In the genomic region with DNA sequence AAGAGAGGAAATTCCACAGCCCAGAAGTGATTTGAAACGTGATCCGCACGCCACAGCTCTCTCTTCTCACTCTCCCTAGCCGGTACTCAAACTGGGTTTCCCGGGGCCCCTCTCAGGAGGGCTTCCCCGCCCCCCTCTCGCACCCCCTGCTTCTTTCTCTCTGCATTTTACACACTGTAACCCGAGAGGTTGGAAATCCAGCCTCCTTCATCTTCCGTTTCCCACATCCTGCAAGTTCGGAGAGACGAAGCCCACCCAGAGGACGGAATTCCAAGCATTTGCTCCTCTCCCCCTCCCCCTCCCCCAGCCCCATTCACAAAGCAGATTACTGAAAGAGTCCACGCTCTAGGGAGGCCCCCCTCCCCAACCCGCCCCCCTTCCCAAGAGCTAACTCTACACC, we compare ENCODE assay signal across 8 mouse cellular contexts. TPM values are rescaled to one million over a fixed set of nuclear protein-coding genes. Genes with fewer than 3 reads are reported as not detected.
A peak's percentile ranks its signal among the peaks of the same experiment; 100 is the strongest.
DNase-seq lines count a peak whose midpoint lies in the region; ATAC-seq and TF ChIP-seq lines count a peak whose summit lies in the region.

No protein-coding gene starts in this region.

- H3K36me3 ChIP-seq in forebrain, embryonic 14.5 days (ENCODE audit: control insufficient read depth, insufficient read depth, low read length), result no peaks in the 10 kb centered on the region
- no peaks in the 10 kb centered on the region for H3K36me3 ChIP-seq in liver, embryonic 12.5 days
- H3K36me3 ChIP-seq in stomach, embryonic 16.5 days (ENCODE audit: control insufficient read depth, insufficient read depth, low read length), result no peaks in the 10 kb centered on the region
- no peaks in the 10 kb centered on the region for H3K36me3 ChIP-seq in thymus, adult 2 months (ENCODE audit: control insufficient read depth, insufficient read depth, low read length)

- H3K4me2 ChIP-seq in forebrain, embryonic 14.5 days (ENCODE audit: low read length), result peak overlapping the region; percentile 53
- H3K4me2 ChIP-seq in liver, embryonic 12.5 days, result peak overlapping the region; percentile 43
- peak overlapping the region; percentile 55 for H3K4me2 ChIP-seq in stomach, embryonic 16.5 days (ENCODE audit: low read depth, low read length)

- peak overlapping the region; percentile 65 for H3K27ac ChIP-seq in forebrain, embryonic 14.5 days (ENCODE audit: low read depth, low read length)
- peak overlapping the region; percentile 34; the same call in 1 of the 2 replicates for H3K27ac ChIP-seq in liver, embryonic 12.5 days
- peak overlapping the region; percentile 89 for H3K27ac ChIP-seq in stomach, embryonic 16.5 days (ENCODE audit: low read length)
- no peak overlapping the region for H3K27ac ChIP-seq in thymus, adult 2 months (ENCODE audit: control insufficient read depth, insufficient read depth, low read length)

- no peak for TF ChIP-seq POLR2A in thymus, adult 2 months (IDR thresholded peaks at IDR 0.05; ENCODE audit: control insufficient read depth, extremely low read depth, insufficient read depth, low read length, poor library complexity)

- no peaks in the 10 kb centered on the region for H3K9me3 ChIP-seq in forebrain, embryonic 14.5 days (replicated peaks; ENCODE audit: control insufficient read depth, low read length)
- H3K9me3 ChIP-seq in liver, embryonic 12.5 days (replicated peaks), result no peaks in the 10 kb centered on the region
- H3K9me3 ChIP-seq in stomach, embryonic 16.5 days (replicated peaks; ENCODE audit: control insufficient read depth, low read length), result no peaks in the 10 kb centered on the region

- peaks cover 28% of the 10 kb centered on the region for H3K4me1 ChIP-seq in forebrain, embryonic 14.5 days (ENCODE audit: control insufficient read depth, insufficient read depth, low read length)
- H3K4me1 ChIP-seq in liver, embryonic 12.5 days, result peaks cover 49% of the 10 kb centered on the region
- peaks cover 25% of the 10 kb centered on the region for H3K4me1 ChIP-seq in stomach, embryonic 16.5 days (ENCODE audit: control insufficient read depth, insufficient read depth, low read length)
- peaks cover 10% of the 10 kb centered on the region for H3K4me1 ChIP-seq in thymus, adult 2 months (replicated peaks; ENCODE audit: control insufficient read depth, insufficient read depth, low read length)

- TF ChIP-seq CTCF in thymus, adult 2 months (IDR thresholded peaks at IDR 0.05; ENCODE audit: borderline replicate concordance, control insufficient read depth, extremely low read depth, insufficient read depth, low read length, poor library complexity), result no peak

- H3K9ac ChIP-seq in forebrain, embryonic 14.5 days (ENCODE audit: low read length), result peak overlapping the region; percentile 59
- H3K9ac ChIP-seq in liver, embryonic 12.5 days, result peak overlapping the region; percentile 13; the same call in 1 of the 2 replicates
- peak overlapping the region; percentile 62 for H3K9ac ChIP-seq in stomach, embryonic 16.5 days (ENCODE audit: low read length)

- no peaks in the 10 kb centered on the region for H3K27me3 ChIP-seq in forebrain, embryonic 14.5 days (replicated peaks; ENCODE audit: control insufficient read depth, insufficient read depth, low read length)
- peaks cover 100% of the 10 kb centered on the region for H3K27me3 ChIP-seq in liver, embryonic 12.5 days (replicated peaks)
- H3K27me3 ChIP-seq in stomach, embryonic 16.5 days (ENCODE audit: control insufficient read depth, insufficient read depth, low read length), result no peaks in the 10 kb centered on the region
- H3K27me3 ChIP-seq in thymus, adult 2 months (ENCODE audit: control insufficient read depth, insufficient read depth, low read length), result no peaks in the 10 kb centered on the region

- ATAC-seq in forebrain, embryonic 14.5 days, result peak; percentile 45
- ATAC-seq in liver, embryonic 12.5 days, result no peak
- peak; percentile 81 for ATAC-seq in stomach, embryonic 16.5 days (ENCODE audit: insufficient read depth, low FRiP score)

- DNase-seq in lung, postnatal 10 days, result peak; percentile 24
- no peak for DNase-seq in lung, postnatal 36 days
- DNase-seq in forebrain, embryonic 14.5 days (ENCODE audit: low spot score), result peak; percentile 71
- no peak for DNase-seq in adrenal gland, postnatal 4 days (ENCODE audit: low spot score in 2 of 2)
- DNase-seq in thymus, adult 2 months, result no peak
- DNase-seq in cerebellum, adult 9-11 months, result no peak

- WGBS in forebrain, embryonic 14.5 days, result under 1% methylated on average over 14 of the region's 14 CpGs
- 7% methylated on average over 14 of the region's 14 CpGs for WGBS in liver, embryonic 12.5 days (ENCODE audit: insufficient replicate concordance)
- 4% methylated on average over 14 of the region's 14 CpGs for WGBS in stomach, embryonic 16.5 days
- WGBS in thymus, adult 2 months, result 80% methylated on average over 14 of the region's 14 CpGs

- H3K4me3 ChIP-seq in forebrain, embryonic 14.5 days (ENCODE audit: low read depth, low read length), result peak overlapping the region; percentile 25
- H3K4me3 ChIP-seq in liver, embryonic 12.5 days, result peak overlapping the region; percentile 20
- H3K4me3 ChIP-seq in stomach, embryonic 16.5 days (replicated peaks; ENCODE audit: low read length), result peak overlapping the region; percentile 31
- no peak overlapping the region for H3K4me3 ChIP-seq in thymus, adult 2 months (ENCODE audit: control insufficient read depth, insufficient read depth, low read length)

RNA-seq across cellular contexts. Expression of a gene that starts 26.5 kb away (rescaled TPM):
- 11.4 and 15.7 TPM in 2 replicates for polyA plus RNA-seq in forebrain, embryonic 14.5 days (2014; fragmentation: Nextera tagmentation; extraction: Ambion mirVana)
- 112 and 114 TPM in 2 replicates for polyA plus RNA-seq in liver, embryonic 12.5 days (2016; fragmentation: Nextera tagmentation; extraction: Ambion mirVana)
- 11.8 and 13.5 TPM in 2 replicates for polyA plus RNA-seq in stomach, embryonic 16.5 days (2015; fragmentation: Nextera tagmentation; extraction: Ambion mirVana)
- 10 to 100 TPM; 53.4 to 65.5 TPM for total RNA-seq in adrenal gland, postnatal 4 days (2021)
- 92.7 and 128 TPM in 2 replicates for polyA plus RNA-seq in thymus, adult 2 months (2012; rRNA removed)

Comparison
In these comparisons a context has a peak if more than half of its experiments do, and no peak if none do; other contexts are left out.
1. DNase-seq: peak in lung, postnatal 10 days (single experiment) and forebrain, embryonic 14.5 days (single experiment); none in lung, postnatal 36 days (single experiment), adrenal gland, postnatal 4 days (0 of 2), thymus, adult 2 months (single experiment) and cerebellum, adult 9-11 months (single experiment).
2. Peak in every context shown above with its lines, with median percentiles within 50 percentile points of each other: H3K4me2 ChIP-seq and H3K9ac ChIP-seq.